Mouse (Mus musculus) ES-E14 (cell line): ENCODE measurements around the gene Gm49486. TPM values are rescaled to one million over a fixed set of nuclear protein-coding genes. Genes with fewer than 3 reads are reported as not detected.

Source experiments
- DNase-seq: peaks from one replicate; pipeline ENCODE4 v3.0.0-alpha.2; 2013; ENCODE audit warnings: low read depth, low spot score
- H3K27ac ChIP-seq: 2 replicates; pipeline ENCODE4 v1.5.1; 2012; ENCODE audit warnings: low read depth, mild to moderate bottlenecking, low read length, moderate library complexity, mixed read lengths; ENCODE audit not compliant: poor library complexity, insufficient read depth, severe bottlenecking
- H3K36me3 ChIP-seq: 2 replicates; pipeline ENCODE4 v1.6.1; 2012; ENCODE audit warnings: mild to moderate bottlenecking, low read length, moderate library complexity, mixed read lengths; ENCODE audit not compliant: control insufficient read depth, poor library complexity, insufficient read depth, severe bottlenecking
- H3K4me1 ChIP-seq, 2 experiments: fragments of 150-350 bp in 1 of 2; sonication (generic) in 1 of 2; 2 replicates each; pipeline ENCODE4 v1.6.1; 2012; ENCODE audit warnings: low read length in 2 of 2, mild to moderate bottlenecking in 1 of 2, mixed read lengths in 1 of 2; ENCODE audit not compliant: control insufficient read depth in 2 of 2, insufficient read depth in 2 of 2, poor library complexity in 1 of 2
- H3K4me3 ChIP-seq, 2 experiments: fragments of 150-350 bp in 1 of 2; sonication (generic) in 1 of 2; 2 replicates each; pipeline ENCODE4 v1.5.1; 2012; ENCODE audit warnings: low read length in 2 of 2, low read depth in 1 of 2, mild to moderate bottlenecking in 1 of 2, mixed read lengths in 1 of 2; ENCODE audit not compliant: insufficient read depth in 1 of 2, poor library complexity in 1 of 2, severe bottlenecking in 1 of 2
- H3K9ac ChIP-seq: 2 replicates; pipeline ENCODE4 v1.6.1; 2012; ENCODE audit warnings: low read depth, mild to moderate bottlenecking, low read length, mixed read lengths; ENCODE audit not compliant: poor library complexity, insufficient read depth, severe bottlenecking
- H3K9me3 ChIP-seq: fragments of 150-350 bp; sonication (generic); 2 replicates; pipeline ENCODE4 v1.6.1; 2012; ENCODE audit warnings: low read depth, mild to moderate bottlenecking, low read length; ENCODE audit not compliant: control insufficient read depth, insufficient read depth
- CHD2 ChIP-seq: IDR thresholded peaks from 2 replicates; pipeline ENCODE4 v1.6.1; 2014; ENCODE audit warnings: mild to moderate bottlenecking, low read depth, low read length, inconsistent platforms
- ZC3H11A ChIP-seq: IDR thresholded peaks from 2 replicates; pipeline ENCODE4 v1.6.1; 2012; ENCODE audit warnings: low read depth, mild to moderate bottlenecking, inconsistent platforms, low read length, borderline replicate concordance
- ZNF384 ChIP-seq: IDR thresholded peaks from 2 replicates; pipeline ENCODE4 v1.6.1; 2012; ENCODE audit warnings: low read depth, low read length, inconsistent platforms
- in situ Hi-C, 2 experiments: fragments of 600-800 bp; cut with MboI; formaldehyde crosslinking; loops; one replicate each; pipeline ENCODE4 v1.15.1; 2025; ENCODE audit warnings: low sequenced_read_pairs in 2 of 2, inconsistent platforms in 1 of 2; ENCODE audit not compliant: unreplicated experiment in 2 of 2
- total RNA-seq: library from RNA; depleted of rRNA; stranded (reverse); fragments of 300-350 nt; gene quantifications from 2 replicates; pipeline ENCODE4 v1.2.3, GENCODE M21; 2012; rRNA removed

Gm49486 gene
- total RNA-seq, 1 experiment, result 0.36 TPM

DNA sequence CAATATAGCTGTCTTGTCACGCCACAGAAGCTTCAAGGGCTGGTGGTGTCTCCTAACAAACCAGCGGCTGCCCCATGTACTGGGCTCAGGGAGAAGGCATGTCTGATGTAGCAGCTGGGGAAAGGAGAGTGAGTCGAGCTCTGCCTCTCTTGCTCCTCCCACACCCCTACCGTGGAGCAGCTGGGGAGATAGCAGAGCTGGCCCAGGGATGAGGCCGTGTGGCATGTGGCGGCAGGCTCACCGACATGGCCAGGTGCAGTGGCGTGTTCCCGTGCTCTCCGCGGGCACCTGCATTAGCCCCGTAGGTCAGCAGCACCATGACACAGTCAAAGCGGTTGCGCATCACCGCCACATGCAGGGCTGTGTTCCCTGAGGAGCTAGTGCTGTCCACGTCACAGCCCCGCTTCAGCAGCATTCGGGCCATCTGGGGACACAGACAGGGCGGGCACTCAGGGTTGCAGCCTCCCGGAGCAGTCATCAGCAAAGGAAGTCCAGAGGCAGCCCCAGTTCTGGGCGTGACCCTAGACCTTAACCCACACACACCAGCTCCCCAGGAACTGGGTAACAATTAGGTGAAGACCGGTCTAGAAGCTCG is 76.9 kb downstream of the Gm49486 start:
- in situ Hi-C loops, result no loop called here
- TF ChIP-seq ZC3H11A (no peak), CHD2 (no peak), ZNF384 (no peak)
- Histone ChIP-seq H3K9me3 (no peaks in the 10 kb centered on the region), H3K36me3 (peaks cover 33% of the 10 kb centered on the region; the same call in 1 of the 2 replicates), H3K4me1 (peaks cover 0 to 2% of the 10 kb centered on the region in 2 experiments; a peak in 1 of 4 replicates), H3K4me3 (peak overlapping the region; percentile 2 to 57; a peak in 3 of 4 replicates), H3K9ac (no peak overlapping the region; the same call in 1 of the 2 replicates), H3K27ac (no peak overlapping the region)
- no peak for DNase-seq

Other genes with a start within 250 kb of the Gm49486 start
- 39.9 and 41.0 TPM in 2 replicates for gene H1f0, start 200.9 kb upstream of the Gm49486 start, total RNA-seq
- not detected in 2 replicates for gene Galr3, start 187.5 kb upstream of the Gm49486 start, total RNA-seq
- gene Ankrd54, start 166.5 kb upstream of the Gm49486 start, total RNA-seq, result 25.4 and 28.5 TPM in 2 replicates
- gene Eif3l, start 154.2 kb upstream of the Gm49486 start, total RNA-seq, result 358 and 380 TPM in 2 replicates
- gene Micall1, start 120.5 kb upstream of the Gm49486 start, total RNA-seq, result 7.7 and 7.8 TPM in 2 replicates
- gene Polr2f, start 88.4 kb upstream of the Gm49486 start, total RNA-seq, result 238 and 318 TPM in 2 replicates
- 1.9 and 2.6 TPM in 2 replicates for gene 1700088E04Rik, start 88.1 kb upstream of the Gm49486 start, total RNA-seq
- 0.31 and 0.42 TPM in 2 replicates for gene Sox10, start 64.2 kb upstream of the Gm49486 start, total RNA-seq
- 61.0 and 85.9 TPM in 2 replicates for gene Pick1, start 218 bp upstream of the Gm49486 start, total RNA-seq
- 0.58 and 0.69 TPM in 2 replicates for gene Slc16a8, start 25.4 kb downstream of the Gm49486 start, total RNA-seq
- 0.13 and 0.58 TPM in 2 replicates for gene Baiap2l2, start 56.1 kb downstream of the Gm49486 start, total RNA-seq
- 59.2 and 80.9 TPM in 2 replicates for gene Pla2g6, start 99.0 kb downstream of the Gm49486 start, total RNA-seq
- 9.7 and 13.2 TPM in 2 replicates for gene Maff, start 117.2 kb downstream of the Gm49486 start, total RNA-seq
- 40.6 and 51.7 TPM in 2 replicates for gene Tmem184b, start 174.2 kb downstream of the Gm49486 start, total RNA-seq
- 72.8 and 82.0 TPM in 2 replicates for gene Csnk1e, start 226.2 kb downstream of the Gm49486 start, total RNA-seq